Mouse (Mus musculus): Measurements from ENCODE around the gene Tmem89. TPM values are rescaled to one million over a fixed set of nuclear protein-coding genes. Genes with fewer than 3 reads are reported as not detected.

Tmem89 gene
- polyA plus RNA-seq, 1 experiment from 2014 or later: not detected

DNA sequence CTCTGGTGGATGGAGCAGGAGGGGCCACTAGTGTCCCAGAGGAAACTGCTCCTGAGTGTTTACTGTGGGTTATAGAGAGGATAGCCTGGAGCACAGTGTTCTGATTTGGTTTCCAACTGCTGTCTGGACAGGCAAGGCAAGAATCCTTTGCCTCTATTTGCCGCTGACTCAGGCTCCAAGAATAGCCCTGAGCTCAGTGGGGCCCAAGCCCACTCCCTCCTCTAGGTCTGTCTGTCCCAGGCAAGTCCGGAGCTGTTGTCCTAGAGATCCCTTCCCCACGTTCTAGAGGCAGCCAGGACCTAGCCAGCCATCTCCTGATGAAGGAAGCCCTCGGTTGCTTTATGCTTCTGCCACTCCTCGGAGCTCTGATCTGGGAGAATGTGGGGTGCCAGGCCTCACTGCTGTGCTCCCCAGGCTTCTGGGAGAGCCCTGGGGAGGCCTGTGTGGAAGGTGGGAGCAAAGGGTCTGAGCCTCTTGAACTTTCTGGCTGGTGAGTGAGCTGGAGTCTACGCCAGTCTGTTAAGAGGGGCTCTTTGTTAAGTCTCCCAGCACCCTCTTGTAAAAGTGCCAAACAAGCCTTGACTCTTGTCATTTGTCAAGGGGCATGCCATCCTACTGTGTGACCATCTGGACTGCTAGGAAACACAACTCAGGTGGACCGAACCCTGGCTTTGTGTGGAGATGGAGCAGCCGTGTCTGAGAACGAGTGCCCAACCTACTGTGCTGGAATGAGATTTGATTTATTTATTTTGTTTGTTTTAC is 35.7 kb downstream of the Tmem89 start:
- 70% methylated on average over 9 of the region's 9 CpGs for WGBS
- no peaks in the 10 kb centered on the region for H3K9me3 ChIP-seq
- H3K36me3 ChIP-seq: peaks cover 59% of the 10 kb centered on the region
- H3K4me3 ChIP-seq: no peak overlapping the region
- H3K27me3 ChIP-seq: peaks cover 29% of the 10 kb centered on the region
- no peak overlapping the region for H3K9ac ChIP-seq
- H3K27ac ChIP-seq: peak overlapping the region; percentile 87
- H3K4me2 ChIP-seq (replicated peaks): no peak overlapping the region
- no peak for ATAC-seq (ENCODE audit: insufficient number of reproducible peaks, insufficient read depth, low FRiP score, low TSS enrichment)
- peaks cover 28% of the 10 kb centered on the region for H3K4me1 ChIP-seq

DNA sequence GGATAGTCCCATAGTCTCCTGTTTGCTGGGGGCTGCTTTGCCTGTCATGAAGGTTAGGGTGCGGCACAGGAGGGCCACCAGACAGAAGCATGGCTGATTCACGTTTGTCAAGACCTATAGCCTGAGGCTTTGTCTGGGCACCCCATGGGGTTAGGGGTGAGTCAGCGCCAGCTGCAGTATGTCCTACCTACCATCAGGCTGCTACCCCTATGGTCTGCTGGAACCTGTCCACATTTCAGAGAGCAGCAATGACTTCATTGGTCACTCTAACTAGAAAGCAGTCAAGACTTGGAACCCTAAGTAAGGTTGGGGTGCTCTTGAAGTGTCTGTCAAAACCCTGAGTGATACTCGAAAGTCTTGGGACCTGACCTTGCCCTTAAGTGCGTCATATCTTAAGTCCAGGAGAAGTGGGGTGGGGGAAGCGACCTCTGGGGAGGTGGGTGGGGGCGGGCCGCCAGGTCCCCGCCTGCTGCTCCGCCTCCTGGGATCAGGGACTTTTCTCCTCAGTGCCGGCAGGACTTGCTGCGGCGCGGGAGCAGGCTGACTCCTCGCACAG is 38.7 kb downstream of the Tmem89 start, which contains the start of gene Col7a1:
Gene Col7a1 (plus strand): TSS at position 506 of the 556 bp plus-strand sequence.
- H3K4me1 ChIP-seq: peaks cover 27% of the 10 kb centered on the region
- no peak within 1 kb of the TSS for H3K9ac ChIP-seq
- H3K9me3 ChIP-seq: no peaks in the 10 kb centered on the region
- no peak within 1 kb of the TSS for H3K27ac ChIP-seq
- WGBS: 11% methylated on average over 15 of the region's 15 CpGs
- H3K4me3 ChIP-seq: peak within 1 kb of the TSS; percentile 22
- ATAC-seq (ENCODE audit: insufficient number of reproducible peaks, insufficient read depth, low FRiP score, low TSS enrichment): no peak
- peaks cover 29% of the 10 kb centered on the region for H3K27me3 ChIP-seq
- H3K4me2 ChIP-seq (replicated peaks): peak within 1 kb of the TSS; percentile 33
- peaks cover 29% of the 10 kb centered on the region for H3K36me3 ChIP-seq

DNA sequence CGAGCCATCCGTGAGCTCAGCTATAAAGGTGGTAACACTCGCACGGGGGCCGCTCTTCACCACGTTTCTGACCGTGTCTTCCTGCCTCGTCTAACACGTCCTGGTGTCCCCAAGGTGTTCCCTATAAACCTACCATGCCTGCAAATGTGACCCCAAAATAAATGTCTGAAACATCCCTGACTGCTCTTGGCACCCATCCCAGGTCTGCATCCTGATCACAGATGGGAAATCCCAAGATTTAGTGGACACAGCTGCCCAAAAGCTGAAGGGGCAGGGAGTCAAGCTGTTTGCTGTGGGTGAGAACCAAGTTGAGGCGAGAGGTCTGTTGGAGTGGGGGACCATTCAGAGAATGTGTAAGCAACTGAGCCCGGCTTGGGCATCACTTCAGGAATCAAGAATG is 40.8 kb downstream of the Tmem89 start:
- WGBS: 93% methylated on average over 11 of the region's 11 CpGs
- Histone ChIP-seq H3K9ac (no peak overlapping the region), H3K4me1 (peaks cover 6% of the 10 kb centered on the region), H3K4me3 (no peak overlapping the region), H3K27me3 (peaks cover 29% of the 10 kb centered on the region), H3K27ac (no peak overlapping the region), H3K9me3 (no peaks in the 10 kb centered on the region), H3K36me3 (peaks cover 8% of the 10 kb centered on the region), H3K4me2 (replicated peaks) (no peak overlapping the region)
- no peak for ATAC-seq (ENCODE audit: insufficient number of reproducible peaks, insufficient read depth, low FRiP score, low TSS enrichment)

DNA sequence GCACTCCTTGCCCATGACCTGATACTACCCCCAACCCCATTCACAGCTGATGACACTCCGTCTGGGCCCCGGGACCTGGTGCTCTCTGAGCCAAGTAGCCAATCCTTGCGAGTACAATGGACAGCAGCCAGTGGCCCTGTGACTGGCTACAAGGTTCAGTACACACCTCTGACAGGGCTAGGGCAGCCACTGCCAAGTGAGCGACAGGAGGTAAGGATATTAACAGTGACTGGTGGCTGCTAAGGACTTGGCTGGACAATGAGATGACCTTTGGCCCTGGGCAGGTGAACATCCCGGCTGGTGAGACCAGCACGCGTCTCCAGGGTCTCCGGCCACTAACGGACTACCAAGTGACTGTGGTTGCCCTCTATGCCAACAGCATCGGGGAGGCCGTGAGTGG is 41.4 kb downstream of the Tmem89 start:
- no peak overlapping the region for H3K9ac ChIP-seq
- no peak for ATAC-seq (ENCODE audit: insufficient number of reproducible peaks, insufficient read depth, low FRiP score, low TSS enrichment)
- H3K9me3 ChIP-seq: no peaks in the 10 kb centered on the region
- 89% methylated on average over 11 of the region's 11 CpGs for WGBS
- no peak overlapping the region for H3K27ac ChIP-seq
- H3K4me2 ChIP-seq (replicated peaks): no peak overlapping the region
- H3K4me3 ChIP-seq: no peak overlapping the region
- peaks cover 4% of the 10 kb centered on the region; the same call in 1 of the 2 replicates for H3K36me3 ChIP-seq
- H3K27me3 ChIP-seq: peaks cover 29% of the 10 kb centered on the region
- H3K4me1 ChIP-seq: 0 out of 2 replicates have a peak, but pooled peaks cover 5% of the 10 kb centered on the region

DNA sequence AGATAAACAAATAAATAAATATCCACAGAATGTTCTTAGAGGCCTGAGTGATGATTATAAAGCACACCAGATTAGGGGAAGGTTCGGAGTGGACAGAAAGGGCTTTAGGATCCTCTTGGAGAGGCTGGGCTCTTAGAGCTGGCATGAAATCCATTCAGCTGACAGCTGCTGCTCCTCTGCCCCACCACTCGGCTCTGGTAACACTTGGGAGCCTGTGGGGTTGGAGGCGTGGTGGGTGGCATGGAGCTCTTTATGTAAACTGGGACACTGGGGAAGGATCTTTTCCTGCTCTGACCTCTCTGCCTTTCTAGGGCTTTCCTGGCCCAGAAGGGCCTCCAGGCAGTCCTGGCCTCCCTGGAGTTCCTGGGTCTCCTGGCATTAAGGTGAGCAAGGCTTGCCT is 49.2 kb downstream of the Tmem89 start:
- Histone ChIP-seq H3K4me2 (replicated peaks) (no peak overlapping the region), H3K4me3 (no peak overlapping the region), H3K27me3 (no peaks in the 10 kb centered on the region), H3K9me3 (no peaks in the 10 kb centered on the region), H3K4me1 (no peaks in the 10 kb centered on the region), H3K27ac (no peak overlapping the region), H3K36me3 (no peaks in the 10 kb centered on the region), H3K9ac (no peak overlapping the region)
- WGBS: 72% methylated on average over 3 of the region's 3 CpGs
- no peak for ATAC-seq (ENCODE audit: insufficient number of reproducible peaks, insufficient read depth, low FRiP score, low TSS enrichment)

DNA sequence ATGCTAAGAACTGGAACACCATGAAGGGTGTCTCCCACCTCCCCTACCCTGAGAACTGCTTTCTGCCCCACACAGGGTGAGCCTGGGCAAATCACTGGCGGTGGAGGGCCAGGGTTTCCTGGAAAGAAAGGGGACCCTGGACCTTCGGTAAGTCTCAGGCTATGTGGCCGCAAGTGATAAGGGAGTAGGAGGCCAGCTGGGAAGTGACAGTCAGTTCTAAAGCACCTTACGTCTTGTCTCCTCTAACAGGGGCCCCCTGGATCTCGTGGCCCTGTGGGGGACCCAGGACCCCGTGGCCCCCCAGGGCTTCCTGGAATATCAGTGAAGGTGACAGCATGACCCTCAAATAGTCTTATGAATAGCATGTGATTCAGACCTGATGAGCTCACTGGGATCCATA is 49.9 kb downstream of the Tmem89 start:
- Histone ChIP-seq H3K9me3 (no peaks in the 10 kb centered on the region), H3K4me3 (no peak overlapping the region), H3K36me3 (no peaks in the 10 kb centered on the region), H3K4me2 (replicated peaks) (no peak overlapping the region), H3K4me1 (no peaks in the 10 kb centered on the region), H3K9ac (no peak overlapping the region), H3K27me3 (no peaks in the 10 kb centered on the region), H3K27ac (no peak overlapping the region)
- ATAC-seq (ENCODE audit: insufficient number of reproducible peaks, insufficient read depth, low FRiP score, low TSS enrichment): no peak
- 78% methylated on average over 6 of the region's 6 CpGs for WGBS

Other genes starting within 250 kb of the Tmem89 start
- 39.4 and 40.0 TPM in 2 replicates for gene Prkar2a, start 225.3 kb upstream of the Tmem89 start, polyA plus RNA-seq (2016; fragmentation: Nextera tagmentation; extraction: Ambion mirVana)
- 145 and 147 TPM in 2 replicates for gene Ip6k2, start 130.8 kb upstream of the Tmem89 start, polyA plus RNA-seq (2016; fragmentation: Nextera tagmentation; extraction: Ambion mirVana)
- gene Nckipsd, start 106.3 kb upstream of the Tmem89 start, polyA plus RNA-seq (2016; fragmentation: Nextera tagmentation; extraction: Ambion mirVana): 24.2 and 25.7 TPM in 2 replicates
- 1.2 and 2.1 TPM in 2 replicates for gene Celsr3, start 88.3 kb upstream of the Tmem89 start, polyA plus RNA-seq (2016; fragmentation: Nextera tagmentation; extraction: Ambion mirVana)
- 20.5 and 22.5 TPM in 2 replicates for gene Slc26a6, start 61.3 kb upstream of the Tmem89 start, polyA plus RNA-seq (2016; fragmentation: Nextera tagmentation; extraction: Ambion mirVana)
- 426 and 449 TPM in 2 replicates for gene Uqcrc1, start 22.0 kb downstream of the Tmem89 start, polyA plus RNA-seq (2016; fragmentation: Nextera tagmentation; extraction: Ambion mirVana)
- gene Col7a1, start 39.0 kb downstream of the Tmem89 start, polyA plus RNA-seq (2016; fragmentation: Nextera tagmentation; extraction: Ambion mirVana): 7.7 and 10.9 TPM in 2 replicates
- gene Ucn2, start 71.4 kb downstream of the Tmem89 start, polyA plus RNA-seq (2016; fragmentation: Nextera tagmentation; extraction: Ambion mirVana): 0.27 and 0.32 TPM in 2 replicates
- 14.4 and 16.5 TPM in 2 replicates for gene Pfkfb4, start 77.2 kb downstream of the Tmem89 start, polyA plus RNA-seq (2016; fragmentation: Nextera tagmentation; extraction: Ambion mirVana)
- gene Shisa5, start 123.9 kb downstream of the Tmem89 start, polyA plus RNA-seq (2016; fragmentation: Nextera tagmentation; extraction: Ambion mirVana): 58.6 and 60.4 TPM in 2 replicates
- 10.3 and 13.1 TPM in 2 replicates for gene Trex1, start 145.1 kb downstream of the Tmem89 start, polyA plus RNA-seq (2016; fragmentation: Nextera tagmentation; extraction: Ambion mirVana)
- gene Atrip, start 159.5 kb downstream of the Tmem89 start, polyA plus RNA-seq (2016; fragmentation: Nextera tagmentation; extraction: Ambion mirVana): 31.5 and 34.9 TPM in 2 replicates
- 13.9 and 15.0 TPM in 2 replicates for gene Ccdc51, start 167.9 kb downstream of the Tmem89 start, polyA plus RNA-seq (2016; fragmentation: Nextera tagmentation; extraction: Ambion mirVana)
- 757 TPM in 2 replicates for gene Tma7, start 168.0 kb downstream of the Tmem89 start, polyA plus RNA-seq (2016; fragmentation: Nextera tagmentation; extraction: Ambion mirVana)
- 18.3 and 23.0 TPM in 2 replicates for gene Plxnb1, start 180.8 kb downstream of the Tmem89 start, polyA plus RNA-seq (2016; fragmentation: Nextera tagmentation; extraction: Ambion mirVana)
- not detected in 2 replicates for gene Fbxw21, start 247.4 kb downstream of the Tmem89 start, polyA plus RNA-seq (2016; fragmentation: Nextera tagmentation; extraction: Ambion mirVana)

Data from embryonic facial prominence, embryonic 12.5 days (tissue).